Mouse (Mus musculus): ENCODE data around the gene Tecta. TPM values are rescaled to one million over a fixed set of nuclear protein-coding genes. Genes with fewer than 3 reads are reported as not detected.

The Tecta gene
- polyA plus RNA-seq, 1 experiment from 2014 or later: 0.15 TPM

GRCm38 (mm10) chr9:42323238-42323637, 76.5 kb downstream of the Tecta start:
- 93% methylated on average over 8 of the region's 8 CpGs for WGBS
- H3K36me3 ChIP-seq (ENCODE audit: control insufficient read depth, insufficient read depth, low read length): no peaks in the 10 kb centered on the region
- H3K4me1 ChIP-seq (replicated peaks; ENCODE audit: control insufficient read depth, insufficient read depth, low read length): no peaks in the 10 kb centered on the region
- no peak overlapping the region for H3K27ac ChIP-seq (ENCODE audit: low read depth, low read length)
- no peak for ATAC-seq (replicated peaks; ENCODE audit: low FRiP score)
- no peak overlapping the region for H3K9ac ChIP-seq (ENCODE audit: low read length)
- H3K4me2 ChIP-seq (ENCODE audit: low read depth, low read length, severe bottlenecking): no peak overlapping the region
- H3K9me3 ChIP-seq (ENCODE audit: control insufficient read depth, low read length): no peaks in the 10 kb centered on the region
- H3K27me3 ChIP-seq (ENCODE audit: control insufficient read depth, insufficient read depth, low read length): no peaks in the 10 kb centered on the region
- no peak overlapping the region for H3K4me3 ChIP-seq (ENCODE audit: low read depth, low read length)
- peak; percentile 37 for DNase-seq (ENCODE audit: low spot score)

DNA sequence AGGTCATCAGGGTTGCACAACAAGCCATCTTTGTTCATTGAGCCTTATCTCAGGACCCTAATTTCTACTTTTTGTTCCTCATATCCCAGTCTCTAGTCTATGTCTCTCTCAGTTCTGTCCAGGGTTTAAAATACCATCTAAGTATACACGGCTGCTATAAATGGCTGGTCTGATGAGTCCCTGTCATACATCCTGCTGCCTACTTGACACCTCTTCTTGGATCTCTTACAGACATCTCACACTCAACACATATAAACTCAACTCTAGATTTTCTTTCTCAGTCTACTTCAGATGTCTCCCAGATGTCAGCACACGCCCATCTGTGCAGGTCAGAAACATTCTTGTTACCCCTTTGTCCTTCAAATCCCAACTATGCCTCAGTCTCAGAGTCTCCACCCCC, 78.3 kb downstream of the Tecta start:
- H3K4me2 ChIP-seq (ENCODE audit: low read depth, low read length, severe bottlenecking): no peak overlapping the region
- WGBS: 95% methylated on average over 2 of the region's 2 CpGs

GRCm38 (mm10) chr9:42320616-42321015, 79.1 kb downstream of the Tecta start:
- Histone ChIP-seq H3K36me3 (ENCODE audit: control insufficient read depth, insufficient read depth, low read length) (no peaks in the 10 kb centered on the region), H3K27ac (ENCODE audit: low read depth, low read length) (no peak overlapping the region), H3K4me3 (ENCODE audit: low read depth, low read length) (no peak overlapping the region), H3K9ac (ENCODE audit: low read length) (no peak overlapping the region), H3K27me3 (ENCODE audit: control insufficient read depth, insufficient read depth, low read length) (no peaks in the 10 kb centered on the region), H3K4me1 (replicated peaks; ENCODE audit: control insufficient read depth, insufficient read depth, low read length) (no peaks in the 10 kb centered on the region), H3K9me3 (ENCODE audit: control insufficient read depth, low read length) (no peaks in the 10 kb centered on the region), H3K4me2 (ENCODE audit: low read depth, low read length, severe bottlenecking) (no peak overlapping the region)
- DNase-seq (ENCODE audit: low spot score): peak; percentile 27
- WGBS: 91% methylated on average over 7 of the region's 7 CpGs
- no peak for ATAC-seq (replicated peaks; ENCODE audit: low FRiP score)

More for the DNA sequence above, 78.3 kb downstream of the Tecta start:
- no peak overlapping the region for H3K4me3 ChIP-seq (ENCODE audit: low read depth, low read length)
- no peaks in the 10 kb centered on the region for H3K4me1 ChIP-seq (replicated peaks; ENCODE audit: control insufficient read depth, insufficient read depth, low read length)
- DNase-seq (ENCODE audit: low spot score) (no peak), ATAC-seq (replicated peaks; ENCODE audit: low FRiP score) (no peak)
- H3K27ac ChIP-seq (ENCODE audit: low read depth, low read length): no peak overlapping the region
- no peaks in the 10 kb centered on the region for H3K9me3 ChIP-seq (ENCODE audit: control insufficient read depth, low read length)
- no peaks in the 10 kb centered on the region for H3K36me3 ChIP-seq (ENCODE audit: control insufficient read depth, insufficient read depth, low read length)
- no peaks in the 10 kb centered on the region for H3K27me3 ChIP-seq (ENCODE audit: control insufficient read depth, insufficient read depth, low read length)
- no peak overlapping the region for H3K9ac ChIP-seq (ENCODE audit: low read length)

- DNase-seq (ENCODE audit: low spot score) (peak; percentile 22), ATAC-seq (replicated peaks; ENCODE audit: low FRiP score) (no peak)
- no peak overlapping the region for H3K4me2 ChIP-seq (ENCODE audit: low read depth, low read length, severe bottlenecking)
These were observed 81.2 kb downstream of the Tecta start for GRCm38 (mm10) chr9:42318455-42318987.

DNA sequence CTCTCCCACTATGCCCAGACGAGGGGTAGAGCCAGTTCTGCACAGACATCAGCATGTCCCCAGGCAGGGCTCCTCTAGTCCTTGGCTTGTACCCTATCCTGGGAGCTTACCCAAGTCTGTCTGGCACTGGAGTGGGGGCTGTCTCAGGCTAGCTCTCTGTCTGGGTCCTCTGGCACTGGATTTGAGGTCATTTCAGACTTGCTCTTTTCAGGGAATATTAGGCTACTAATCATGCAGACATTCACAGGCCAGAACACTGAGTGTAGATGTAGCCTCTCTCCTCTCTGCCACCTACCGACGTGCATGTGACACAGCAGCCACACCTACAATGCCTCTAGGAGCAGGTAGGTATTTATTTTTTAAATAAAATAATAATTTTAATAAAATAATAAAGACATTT, 82.4 kb downstream of the Tecta start:
- Histone ChIP-seq H3K4me2 (ENCODE audit: low read depth, low read length, severe bottlenecking) (no peak overlapping the region), H3K27me3 (ENCODE audit: control insufficient read depth, insufficient read depth, low read length) (no peaks in the 10 kb centered on the region), H3K4me3 (ENCODE audit: low read depth, low read length) (no peak overlapping the region), H3K9me3 (ENCODE audit: control insufficient read depth, low read length) (no peaks in the 10 kb centered on the region), H3K27ac (ENCODE audit: low read depth, low read length) (no peak overlapping the region), H3K36me3 (ENCODE audit: control insufficient read depth, insufficient read depth, low read length) (no peaks in the 10 kb centered on the region), H3K4me1 (replicated peaks; ENCODE audit: control insufficient read depth, insufficient read depth, low read length) (no peaks in the 10 kb centered on the region), H3K9ac (ENCODE audit: low read length) (no peak overlapping the region)
- DNase-seq (ENCODE audit: low spot score): peak; percentile 44
- ATAC-seq (replicated peaks; ENCODE audit: low FRiP score): no peak
- 55% methylated on average over 3 of the region's 3 CpGs for WGBS

More at GRCm38 (mm10) chr9:42318455-42318987, 81.2 kb downstream of the Tecta start:
- Histone ChIP-seq H3K4me3 (ENCODE audit: low read depth, low read length) (no peak overlapping the region), H3K4me1 (replicated peaks; ENCODE audit: control insufficient read depth, insufficient read depth, low read length) (no peaks in the 10 kb centered on the region), H3K36me3 (ENCODE audit: control insufficient read depth, insufficient read depth, low read length) (no peaks in the 10 kb centered on the region), H3K27me3 (ENCODE audit: control insufficient read depth, insufficient read depth, low read length) (no peaks in the 10 kb centered on the region), H3K27ac (ENCODE audit: low read depth, low read length) (no peak overlapping the region), H3K9me3 (ENCODE audit: control insufficient read depth, low read length) (no peaks in the 10 kb centered on the region), H3K9ac (ENCODE audit: low read length) (no peak overlapping the region)
- WGBS: 86% methylated on average over 9 of the region's 9 CpGs

GRCm38 (mm10) chr9:42315816-42316215, 83.9 kb downstream of the Tecta start:
- 79% methylated on average over 3 of the region's 3 CpGs for WGBS
- Histone ChIP-seq H3K27ac (ENCODE audit: low read depth, low read length) (no peak overlapping the region), H3K9me3 (ENCODE audit: control insufficient read depth, low read length) (no peaks in the 10 kb centered on the region), H3K4me3 (ENCODE audit: low read depth, low read length) (no peak overlapping the region), H3K9ac (ENCODE audit: low read length) (no peak overlapping the region), H3K4me1 (replicated peaks; ENCODE audit: control insufficient read depth, insufficient read depth, low read length) (no peaks in the 10 kb centered on the region), H3K36me3 (ENCODE audit: control insufficient read depth, insufficient read depth, low read length) (no peaks in the 10 kb centered on the region), H3K27me3 (ENCODE audit: control insufficient read depth, insufficient read depth, low read length) (no peaks in the 10 kb centered on the region), H3K4me2 (ENCODE audit: low read depth, low read length, severe bottlenecking) (no peak overlapping the region)
- ATAC-seq (replicated peaks; ENCODE audit: low FRiP score) (no peak), DNase-seq (ENCODE audit: low spot score) (peak; percentile 44)

DNA sequence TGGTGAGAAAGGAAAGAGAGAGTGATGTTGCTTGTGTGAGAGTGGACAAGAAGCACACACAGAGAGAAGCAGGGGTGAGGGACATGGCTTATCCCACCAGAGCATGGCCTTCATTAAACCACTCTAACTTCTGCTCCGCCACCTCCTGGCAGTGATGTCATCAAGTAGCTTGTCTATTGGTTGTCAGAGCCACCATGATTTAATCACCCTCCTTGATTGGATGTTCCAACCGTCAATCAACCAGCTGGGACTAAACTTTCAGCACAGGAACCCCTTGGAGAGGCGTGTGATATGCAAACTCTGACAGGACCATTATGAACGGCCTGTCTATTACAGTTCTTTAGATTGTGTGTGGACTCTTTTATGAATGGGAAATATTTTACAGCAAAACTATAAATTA, 84.8 kb downstream of the Tecta start:
- Histone ChIP-seq H3K9ac (ENCODE audit: low read length) (no peak overlapping the region), H3K9me3 (ENCODE audit: control insufficient read depth, low read length) (no peaks in the 10 kb centered on the region), H3K4me1 (replicated peaks; ENCODE audit: control insufficient read depth, insufficient read depth, low read length) (no peaks in the 10 kb centered on the region), H3K4me3 (ENCODE audit: low read depth, low read length) (no peak overlapping the region), H3K27me3 (ENCODE audit: control insufficient read depth, insufficient read depth, low read length) (no peaks in the 10 kb centered on the region), H3K4me2 (ENCODE audit: low read depth, low read length, severe bottlenecking) (no peak overlapping the region), H3K36me3 (ENCODE audit: control insufficient read depth, insufficient read depth, low read length) (no peaks in the 10 kb centered on the region), H3K27ac (ENCODE audit: low read depth, low read length) (no peak overlapping the region)
- DNase-seq (ENCODE audit: low spot score) (no peak), ATAC-seq (replicated peaks; ENCODE audit: low FRiP score) (no peak)
- WGBS: 59% methylated on average over 4 of the region's 4 CpGs

- Histone ChIP-seq H3K27ac (ENCODE audit: low read depth, low read length) (no peak overlapping the region), H3K9ac (ENCODE audit: low read length) (no peak overlapping the region), H3K4me2 (ENCODE audit: low read depth, low read length, severe bottlenecking) (no peak overlapping the region), H3K4me1 (replicated peaks; ENCODE audit: control insufficient read depth, insufficient read depth, low read length) (no peaks in the 10 kb centered on the region), H3K36me3 (ENCODE audit: control insufficient read depth, insufficient read depth, low read length) (no peaks in the 10 kb centered on the region), H3K4me3 (ENCODE audit: low read depth, low read length) (no peak overlapping the region), H3K27me3 (ENCODE audit: control insufficient read depth, insufficient read depth, low read length) (no peaks in the 10 kb centered on the region), H3K9me3 (ENCODE audit: control insufficient read depth, low read length) (no peaks in the 10 kb centered on the region)
- no peak for ATAC-seq (replicated peaks; ENCODE audit: low FRiP score)
- no peak for DNase-seq (ENCODE audit: low spot score)
- WGBS: 88% methylated on average over 6 of the region's 6 CpGs
These were observed 85.3 kb downstream of the Tecta start for GRCm38 (mm10) chr9:42314388-42314787.

DNA sequence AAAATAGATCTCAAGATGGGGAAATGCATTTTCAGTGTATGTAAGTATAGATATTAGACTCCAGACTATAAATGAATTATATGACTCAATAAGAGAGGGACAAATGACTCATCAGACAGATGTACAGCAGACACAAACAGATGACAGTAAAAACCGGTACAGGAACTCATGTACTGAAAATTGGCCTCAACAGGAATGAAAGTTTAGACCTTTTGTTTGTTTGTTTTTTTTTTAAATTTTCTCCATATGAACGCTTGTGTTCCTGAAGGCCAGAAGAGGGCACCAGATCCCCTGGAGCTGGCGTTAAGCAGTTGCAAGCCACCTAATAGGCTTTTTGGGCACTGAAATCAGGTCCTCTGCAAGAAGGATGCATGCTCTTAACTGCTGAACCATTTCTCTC, 85.9 kb downstream of the Tecta start:
- H3K4me2 ChIP-seq (ENCODE audit: low read depth, low read length, severe bottlenecking): no peak overlapping the region
- DNase-seq (ENCODE audit: low spot score) (no peak), ATAC-seq (replicated peaks; ENCODE audit: low FRiP score) (no peak)
- no peak overlapping the region for H3K27ac ChIP-seq (ENCODE audit: low read depth, low read length)
- H3K4me1 ChIP-seq (replicated peaks; ENCODE audit: control insufficient read depth, insufficient read depth, low read length): no peaks in the 10 kb centered on the region
- H3K4me3 ChIP-seq (ENCODE audit: low read depth, low read length): no peak overlapping the region
- no peaks in the 10 kb centered on the region for H3K9me3 ChIP-seq (ENCODE audit: control insufficient read depth, low read length)
- no peaks in the 10 kb centered on the region for H3K36me3 ChIP-seq (ENCODE audit: control insufficient read depth, insufficient read depth, low read length)
- no peak overlapping the region for H3K9ac ChIP-seq (ENCODE audit: low read length)
- H3K27me3 ChIP-seq (ENCODE audit: control insufficient read depth, insufficient read depth, low read length): no peaks in the 10 kb centered on the region
- WGBS: 27% methylated on average over 3 of the region's 3 CpGs
